Mouse (Mus musculus): ENCODE measurements around the gene Smlr1.

GRCm38 (mm10) chr10:25488456-25488855 lies 47.6 kb downstream of the Smlr1 start:
- peak; percentile 81; the same call in 1 of the 2 replicates for TF ChIP-seq CTCF (IDR thresholded peaks at IDR 0.05; ENCODE audit: borderline replicate concordance, extremely low read depth, insufficient read depth, insufficient read length)
- TF ChIP-seq POLR2A (IDR thresholded peaks at IDR 0.05; ENCODE audit: borderline replicate concordance, extremely low read depth, insufficient read depth, insufficient read length, poor library complexity, severe bottlenecking): no peak
